Mouse (Mus musculus) forebrain, embryonic 12.5 days (tissue): ENCODE data around the gene Xlr3c. TPM values are rescaled to one million over a fixed set of nuclear protein-coding genes. Genes with fewer than 3 reads are reported as not detected.

Experiments used
- polyA plus RNA-seq: library from polyadenylated mRNA; unstranded; fragments of >200 nt; fragmentation: Nextera tagmentation; extraction: Ambion mirVana; gene quantifications from 2 replicates; pipeline ENCODE4 v1.2.1, GENCODE M21; 2016

The Xlr3c gene
- polyA plus RNA-seq, 1 experiment from 2014 or later: 0.23 TPM

Other genes with a start within 250 kb of the Xlr3c start
- not detected in 2 replicates for gene Pnma5, start 228.3 kb downstream of the Xlr3c start, polyA plus RNA-seq
- gene Pnma3, start 200.6 kb downstream of the Xlr3c start, polyA plus RNA-seq: 0.99 and 1.0 TPM in 2 replicates
- 0.18 and 0.72 TPM in 2 replicates for gene Xlr4a, start 182.9 kb downstream of the Xlr3c start, polyA plus RNA-seq
- 2.7 and 3.3 TPM in 2 replicates for gene Xlr3a, start 168.3 kb downstream of the Xlr3c start, polyA plus RNA-seq
- 0.31 TPM in 1 of 2 replicates, not detected in the other for gene Gm14685, start 148.3 kb downstream of the Xlr3c start, polyA plus RNA-seq
- not detected in 2 replicates for gene Xlr5b, start 116.6 kb downstream of the Xlr3c start, polyA plus RNA-seq
- gene DXBay18, start 115.9 kb downstream of the Xlr3c start, polyA plus RNA-seq: 0.45 TPM in 1 of 2 replicates, not detected in the other
- not detected in 2 replicates for gene Spin2d, start 88.4 kb downstream of the Xlr3c start, polyA plus RNA-seq
- gene Xlr3b, start 73.2 kb downstream of the Xlr3c start, polyA plus RNA-seq: 13.6 and 14.0 TPM in 2 replicates
- 0.28 and 0.93 TPM in 2 replicates for gene Xlr4b, start 51.1 kb downstream of the Xlr3c start, polyA plus RNA-seq
- 20.5 and 22.5 TPM in 2 replicates for gene F8a, start 37.1 kb downstream of the Xlr3c start, polyA plus RNA-seq
- gene Xlr4c, start 22.3 kb downstream of the Xlr3c start, polyA plus RNA-seq: 0.20 TPM in 1 of 2 replicates, not detected in the other
- gene Xlr5a, start 27.6 kb upstream of the Xlr3c start, polyA plus RNA-seq: not detected in 2 replicates
- gene Xlr5c, start 27.6 kb upstream of the Xlr3c start, polyA plus RNA-seq: not detected in 2 replicates
- gene Gm45015, start 71.5 kb upstream of the Xlr3c start, polyA plus RNA-seq: not detected in 2 replicates
- 20.7 and 22.1 TPM in 2 replicates for gene Zfp275, start 77.2 kb upstream of the Xlr3c start, polyA plus RNA-seq
- not detected in 2 replicates for gene Gm18336, start 133.3 kb upstream of the Xlr3c start, polyA plus RNA-seq
- gene Zfp92, start 145.7 kb upstream of the Xlr3c start, polyA plus RNA-seq: 0.17 and 0.22 TPM in 2 replicates
- not detected in 2 replicates for gene Trex2, start 170.0 kb upstream of the Xlr3c start, polyA plus RNA-seq
- gene Haus7, start 193.7 kb upstream of the Xlr3c start, polyA plus RNA-seq: 68.2 and 72.9 TPM in 2 replicates
- 21.4 and 21.5 TPM in 2 replicates for gene Bgn, start 218.2 kb upstream of the Xlr3c start, polyA plus RNA-seq
- 0.74 and 0.78 TPM in 2 replicates for gene Atp2b3, start 237.7 kb upstream of the Xlr3c start, polyA plus RNA-seq